Mouse (Mus musculus): ENCODE measurements around the gene Caskin2. TPM values are rescaled to one million over a fixed set of nuclear protein-coding genes. Genes with fewer than 3 reads are reported as not detected.
A peak's percentile ranks its signal among the peaks of the same experiment; 100 is the strongest.

Gene Caskin2
- total and polyA plus RNA-seq, 3 experiments = 6.5 to 10.9 TPM; not detected in 1

GRCm38 (mm10) chr11:115843891-115844239, 30.4 kb upstream of the Caskin2 start:
- Histone ChIP-seq H3K9ac (ENCODE audit: control insufficient read depth, low read depth, low read length, poor library complexity, severe bottlenecking) (no peak overlapping the region), H3K79me2 (ENCODE audit: control insufficient read depth, insufficient read depth, low read length, poor library complexity) (no peaks in the 10 kb centered on the region), H3K36me3 (ENCODE audit: control insufficient read depth in 1 of 2, insufficient read depth in 2 of 2, low read length in 2 of 2) (peaks cover 0 to 14% of the 10 kb centered on the region in 2 experiments), H3K9me3 (replicated peaks; ENCODE audit: insufficient read depth, low read length) (no peaks in the 10 kb centered on the region), H3K27me3 (ENCODE audit: control insufficient read depth in 1 of 2, insufficient read depth in 2 of 2, low read length in 2 of 2) (no peaks in the 10 kb centered on the region), H3K4me1 (ENCODE audit: control insufficient read depth in 1 of 2, insufficient read depth in 2 of 2, low read length in 2 of 2) (peaks cover 13 to 23% of the 10 kb centered on the region in 2 experiments), H3K4me3 (ENCODE audit: control insufficient read depth in 1 of 2, insufficient read depth in 1 of 2, low read depth in 2 of 2, low read length in 2 of 2) (no peak overlapping the region), H3K27ac (ENCODE audit: control insufficient read depth, low read depth, low read length) (no peak overlapping the region)
- TF ChIP-seq CHD2 (IDR thresholded peaks at IDR 0.05; ENCODE audit: low read length) (no peak), MAX (IDR thresholded peaks at IDR 0.05; ENCODE audit: low read length) (no peak), ZKSCAN1 (IDR thresholded peaks at IDR 0.05; ENCODE audit: low read depth, low read length) (no peak), CHD1 (IDR thresholded peaks at IDR 0.05; ENCODE audit: low read depth, low read length) (no peak), SMC3 (IDR thresholded peaks at IDR 0.05; ENCODE audit: low read depth, low read length) (no peak), MAFK (IDR thresholded peaks at IDR 0.05; ENCODE audit: borderline replicate concordance, low read depth, low read length) (no peak), GATA1 (IDR thresholded peaks at IDR 0.05; ENCODE audit: low read depth, low read length) (no peak), BHLHE40 (IDR thresholded peaks at IDR 0.05; ENCODE audit: borderline replicate concordance, low read depth, low read length) (no peak), RCOR1 (IDR thresholded peaks at IDR 0.05; ENCODE audit: low read depth, low read length) (no peak), POLR2AphosphoS5 (IDR thresholded peaks at IDR 0.05; ENCODE audit: borderline replicate concordance, low read depth, low read length) (no peak)
- no peak for DNase-seq (ENCODE audit: low read depth, low spot score)

DNA sequence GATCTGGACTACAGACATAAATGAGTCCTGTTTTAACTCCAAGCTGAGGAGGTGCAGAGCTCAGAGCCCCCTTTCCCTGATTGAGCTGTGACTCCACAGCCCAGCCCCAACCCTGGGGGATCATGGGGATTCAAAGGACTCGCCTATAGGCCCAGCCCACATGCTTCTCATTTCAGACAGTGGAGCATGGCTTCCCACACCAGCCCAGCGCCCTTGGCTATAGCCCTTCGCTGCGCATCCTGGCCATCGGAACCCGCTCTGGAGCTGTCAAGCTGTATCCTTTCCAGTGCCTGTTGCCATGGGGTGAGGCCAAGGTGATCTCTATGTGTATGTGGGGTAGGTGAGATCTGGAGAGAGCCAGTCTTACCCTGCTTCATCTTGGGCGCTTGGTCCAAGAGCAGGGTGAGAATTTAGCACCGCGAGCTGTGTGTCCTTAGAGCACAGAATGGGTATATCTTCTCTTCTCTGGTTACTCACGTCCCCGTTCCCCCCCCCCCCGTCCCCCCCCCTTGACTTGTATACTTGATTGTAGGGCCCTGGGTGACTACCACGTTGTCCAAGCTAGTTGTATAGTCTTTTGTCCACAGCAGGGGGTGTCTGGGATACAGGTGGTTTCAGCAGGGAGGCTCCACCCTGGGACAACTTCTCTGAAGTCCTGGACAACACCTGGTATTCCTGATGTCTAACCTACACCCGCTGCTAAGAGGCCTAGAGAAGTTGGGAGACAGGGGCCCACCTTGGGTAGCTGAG, 29.9 kb upstream of the Caskin2 start:
- H3K9me3 ChIP-seq (replicated peaks; ENCODE audit: insufficient read depth, low read length) = no peaks in the 10 kb centered on the region
- H3K4me1 ChIP-seq (ENCODE audit: control insufficient read depth in 1 of 2, insufficient read depth in 2 of 2, low read length in 2 of 2) = peaks cover 16 to 28% of the 10 kb centered on the region in 2 experiments
- no peak overlapping the region; the same call in 1 of the 2 replicates for H3K27ac ChIP-seq (ENCODE audit: control insufficient read depth, low read depth, low read length)
- no peaks in the 10 kb centered on the region for H3K27me3 ChIP-seq (ENCODE audit: control insufficient read depth in 1 of 2, insufficient read depth in 2 of 2, low read length in 2 of 2)
- H3K9ac ChIP-seq (ENCODE audit: control insufficient read depth, low read depth, low read length, poor library complexity, severe bottlenecking) = no peak overlapping the region
- no peak for TF ChIP-seq HCFC1 (IDR thresholded peaks at IDR 0.05; ENCODE audit: low read depth, low read length)
- no peak for TF ChIP-seq POLR2A (IDR thresholded peaks at IDR 0.05; ENCODE audit: control insufficient read depth in 1 of 2, insufficient read depth in 1 of 2, low read depth in 1 of 2, low read length in 2 of 2, poor library complexity in 1 of 2)
- TF ChIP-seq UBTF (IDR thresholded peaks at IDR 0.05; ENCODE audit: borderline replicate concordance, insufficient read depth, low read depth, low read length) = no peak
- no peak overlapping the region for H3K4me3 ChIP-seq (ENCODE audit: control insufficient read depth in 1 of 2, insufficient read depth in 1 of 2, low read depth in 2 of 2, low read length in 2 of 2)
- H3K79me2 ChIP-seq (ENCODE audit: control insufficient read depth, insufficient read depth, low read length, poor library complexity) = no peaks in the 10 kb centered on the region
- DNase-seq (ENCODE audit: low read depth, low spot score) = no peak
- H3K36me3 ChIP-seq (ENCODE audit: control insufficient read depth in 1 of 2, insufficient read depth in 2 of 2, low read length in 2 of 2) = peaks cover 0 to 14% of the 10 kb centered on the region in 2 experiments

DNA sequence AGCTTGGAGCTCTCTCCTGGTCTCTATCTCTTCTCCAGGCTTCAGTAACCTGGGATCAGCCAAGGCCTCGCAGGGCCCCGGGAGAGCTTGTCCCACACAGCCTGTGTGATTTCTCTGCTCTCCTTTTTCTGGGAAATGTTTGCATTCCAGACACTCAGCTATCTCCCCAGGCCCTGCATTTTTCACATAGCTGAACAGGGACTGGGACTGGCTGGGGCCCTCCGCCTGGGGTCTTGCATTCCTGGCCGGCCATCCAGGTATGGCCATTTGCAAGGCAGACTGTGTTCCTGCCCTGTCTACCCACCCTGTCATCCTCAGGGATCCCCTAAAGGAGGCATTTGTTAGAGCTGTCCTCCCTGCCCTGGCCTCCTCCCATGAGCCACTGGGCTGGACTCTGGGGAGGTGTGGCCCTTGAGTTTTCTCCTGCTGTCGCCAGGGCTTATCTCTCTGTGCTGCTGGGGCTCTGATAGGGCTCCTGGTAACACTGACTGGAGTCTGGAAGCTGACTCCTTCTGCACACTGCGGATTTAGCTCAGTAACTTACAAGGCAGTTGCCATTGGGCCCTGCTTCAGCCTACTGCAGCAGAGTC, 28.6 kb upstream of the Caskin2 start:
- DNase-seq (ENCODE audit: low read depth, low spot score) = peak; percentile 96
- Histone ChIP-seq H3K27ac (ENCODE audit: control insufficient read depth, low read depth, low read length) (peak overlapping the region; percentile 67), H3K9me3 (replicated peaks; ENCODE audit: insufficient read depth, low read length) (no peaks in the 10 kb centered on the region), H3K4me3 (ENCODE audit: control insufficient read depth in 1 of 2, insufficient read depth in 1 of 2, low read depth in 2 of 2, low read length in 2 of 2) (no peak overlapping the region), H3K36me3 (ENCODE audit: control insufficient read depth in 1 of 2, insufficient read depth in 2 of 2, low read length in 2 of 2) (peaks cover 0 to 17% of the 10 kb centered on the region in 2 experiments), H3K27me3 (ENCODE audit: control insufficient read depth in 1 of 2, insufficient read depth in 2 of 2, low read length in 2 of 2) (no peaks in the 10 kb centered on the region), H3K9ac (ENCODE audit: control insufficient read depth, low read depth, low read length, poor library complexity, severe bottlenecking) (peak overlapping the region; percentile 33), H3K79me2 (ENCODE audit: control insufficient read depth, insufficient read depth, low read length, poor library complexity) (no peaks in the 10 kb centered on the region), H3K4me1 (ENCODE audit: control insufficient read depth in 1 of 2, insufficient read depth in 2 of 2, low read length in 2 of 2) (peaks cover 20 to 34% of the 10 kb centered on the region in 2 experiments)
- peak; percentile 65 for TF ChIP-seq TAL1 (IDR thresholded peaks at IDR 0.05; ENCODE audit: low read length)
- no peak for TF ChIP-seq POLR2AphosphoS2 (IDR thresholded peaks at IDR 0.05; ENCODE audit: low read length)
- TF ChIP-seq NELFE (IDR thresholded peaks at IDR 0.05; ENCODE audit: low read depth, low read length) = no peak; the same call in 1 of the 2 replicates
- no peak for TF ChIP-seq MYB (IDR thresholded peaks at IDR 0.05; ENCODE audit: low read depth, low read length)
- peak; percentile 71 for TF ChIP-seq HCFC1 (IDR thresholded peaks at IDR 0.05; ENCODE audit: low read depth, low read length)
- no peak for TF ChIP-seq ZNF384 (IDR thresholded peaks at IDR 0.05; ENCODE audit: low read depth, low read length)
- no peak for TF ChIP-seq KAT2A (conservative IDR thresholded peaks at IDR 0.05; ENCODE audit: low read depth, low read length)
- TF ChIP-seq GATA1 (IDR thresholded peaks at IDR 0.05; ENCODE audit: low read depth, low read length) = peak; percentile 95
- no peak for TF ChIP-seq CHD2 (IDR thresholded peaks at IDR 0.05; ENCODE audit: low read length)
- peak; percentile 77; the same call in 1 of the 2 replicates for TF ChIP-seq MAZ (IDR thresholded peaks at IDR 0.05; ENCODE audit: low read depth, low read length)
- 0 out of 2 replicates have a peak, but pooled peaks have one; percentile 12 for TF ChIP-seq BHLHE40 (IDR thresholded peaks at IDR 0.05; ENCODE audit: borderline replicate concordance, low read depth, low read length)
- no peak for TF ChIP-seq MAX (IDR thresholded peaks at IDR 0.05; ENCODE audit: low read length)
- TF ChIP-seq MEF2A (IDR thresholded peaks at IDR 0.05; ENCODE audit: extremely low read depth, insufficient replicate concordance, low read depth, low read length, poor library complexity, severe bottlenecking) = no peak
- TF ChIP-seq MYC (IDR thresholded peaks at IDR 0.05; ENCODE audit: low read depth, low read length) = 0 out of 2 replicates have a peak, but pooled peaks have one; percentile 36
- TF ChIP-seq USF1 (IDR thresholded peaks at IDR 0.05; ENCODE audit: low read depth, low read length) = 0 out of 2 replicates have a peak, but pooled peaks have one; percentile 12
- no peak for TF ChIP-seq MAFK (IDR thresholded peaks at IDR 0.05; ENCODE audit: borderline replicate concordance, low read depth, low read length)

Data from MEL (cell line).